Mouse (Mus musculus): Measurements from ENCODE around the gene Wwc1. TPM values are rescaled to one million over a fixed set of nuclear protein-coding genes. Genes with fewer than 3 reads are reported as not detected.

Gene Wwc1
- polyA plus RNA-seq, 1 experiment from 2014 or later, result 2.1 TPM

GRCm38 (mm10) chr11:35837156-35838126 lies 142.9 kb downstream of the Wwc1 start:
- H3K4me2 ChIP-seq (ENCODE audit: low read depth, severe bottlenecking), result peak overlapping the region; percentile 45
- H3K9me3 ChIP-seq (ENCODE audit: control insufficient read depth, low read length), result no peaks in the 10 kb centered on the region
- no peak overlapping the region for H3K4me3 ChIP-seq (ENCODE audit: low read depth, low read length)
- H3K27ac ChIP-seq (replicated peaks; ENCODE audit: low read depth, low read length), result no peak overlapping the region
- H3K9ac ChIP-seq (ENCODE audit: low read length), result no peak overlapping the region
- H3K36me3 ChIP-seq (ENCODE audit: control insufficient read depth, insufficient read depth, low read length), result no peaks in the 10 kb centered on the region; the same call in 1 of the 2 replicates
- DNase-seq (ENCODE audit: low spot score), result no peak
- no peak for ATAC-seq (ENCODE audit: insufficient number of reproducible peaks, low FRiP score, low TSS enrichment, low read depth)
- WGBS, result 78% methylated on average over 5 of the region's 5 CpGs
- H3K4me1 ChIP-seq (ENCODE audit: control insufficient read depth, insufficient read depth, low read length), result 0 out of 2 replicates have a peak, but pooled peaks cover 4% of the 10 kb centered on the region
- H3K27me3 ChIP-seq (ENCODE audit: control insufficient read depth, insufficient read depth, low read length), result no peaks in the 10 kb centered on the region

- Histone ChIP-seq H3K4me1 (ENCODE audit: control insufficient read depth, insufficient read depth, low read length) (0 out of 2 replicates have a peak, but pooled peaks cover 4% of the 10 kb centered on the region), H3K36me3 (ENCODE audit: control insufficient read depth, insufficient read depth, low read length) (peaks cover 3% of the 10 kb centered on the region; the same call in 1 of the 2 replicates), H3K4me3 (ENCODE audit: low read depth, low read length) (peak within 1 kb of the TSS; percentile 99), H3K9ac (ENCODE audit: low read length) (peak within 1 kb of the TSS; percentile 86), H3K27ac (replicated peaks; ENCODE audit: low read depth, low read length) (no peak within 1 kb of the TSS), H3K9me3 (ENCODE audit: control insufficient read depth, low read length) (no peaks in the 10 kb centered on the region), H3K27me3 (ENCODE audit: control insufficient read depth, insufficient read depth, low read length) (no peaks in the 10 kb centered on the region), H3K4me2 (ENCODE audit: low read depth, severe bottlenecking) (peak within 1 kb of the TSS; percentile 57)
- ATAC-seq (ENCODE audit: insufficient number of reproducible peaks, low FRiP score, low TSS enrichment, low read depth) (peak; percentile 57; the same call in 1 of the 2 replicates), DNase-seq (ENCODE audit: low spot score) (peak; percentile 96)
- WGBS, result 2% methylated on average over 46 of the region's 46 CpGs
Observed at GRCm38 (mm10) chr11:35834022-35834760, 146.1 kb downstream of the Wwc1 start, which contains the start of gene Rars. Gene Rars (minus strand): TSS chr11:35834506.

GRCm38 (mm10) chr11:35833270-35833669 lies 147.1 kb downstream of the Wwc1 start:
- H3K27me3 ChIP-seq (ENCODE audit: control insufficient read depth, insufficient read depth, low read length), result no peaks in the 10 kb centered on the region
- H3K9me3 ChIP-seq (ENCODE audit: control insufficient read depth, low read length), result no peaks in the 10 kb centered on the region
- ATAC-seq (ENCODE audit: insufficient number of reproducible peaks, low FRiP score, low TSS enrichment, low read depth) (no peak), DNase-seq (ENCODE audit: low spot score) (no peak)
- no peak overlapping the region for H3K27ac ChIP-seq (replicated peaks; ENCODE audit: low read depth, low read length)
- no peak overlapping the region for H3K9ac ChIP-seq (ENCODE audit: low read length)
- H3K4me2 ChIP-seq (ENCODE audit: low read depth, severe bottlenecking), result peak overlapping the region; percentile 57
- 0 out of 2 replicates have a peak, but pooled peaks cover 4% of the 10 kb centered on the region for H3K4me1 ChIP-seq (ENCODE audit: control insufficient read depth, insufficient read depth, low read length)
- 86% methylated on average over 6 of the region's 6 CpGs for WGBS
- H3K36me3 ChIP-seq (ENCODE audit: control insufficient read depth, insufficient read depth, low read length), result peaks cover 3% of the 10 kb centered on the region; the same call in 1 of the 2 replicates
- peak overlapping the region; percentile 99 for H3K4me3 ChIP-seq (ENCODE audit: low read depth, low read length)

GRCm38 (mm10) chr11:35832139-35832538 lies 148.2 kb downstream of the Wwc1 start:
- no peak for ATAC-seq (ENCODE audit: insufficient number of reproducible peaks, low FRiP score, low TSS enrichment, low read depth)
- WGBS, result 82% methylated on average over 4 of the region's 4 CpGs
- H3K36me3 ChIP-seq (ENCODE audit: control insufficient read depth, insufficient read depth, low read length), result peaks cover 5% of the 10 kb centered on the region; the same call in 1 of the 2 replicates

GRCm38 (mm10) chr11:35827714-35828113 lies 152.6 kb downstream of the Wwc1 start:
- H3K4me3 ChIP-seq (ENCODE audit: low read depth, low read length), result no peak overlapping the region
- H3K27ac ChIP-seq (replicated peaks; ENCODE audit: low read depth, low read length), result no peak overlapping the region
- no peak for ATAC-seq (ENCODE audit: insufficient number of reproducible peaks, low FRiP score, low TSS enrichment, low read depth)
- no peak overlapping the region for H3K4me2 ChIP-seq (ENCODE audit: low read depth, severe bottlenecking)
- H3K36me3 ChIP-seq (ENCODE audit: control insufficient read depth, insufficient read depth, low read length), result peaks cover 12% of the 10 kb centered on the region; the same call in 1 of the 2 replicates
- H3K27me3 ChIP-seq (ENCODE audit: control insufficient read depth, insufficient read depth, low read length), result no peaks in the 10 kb centered on the region
- H3K4me1 ChIP-seq (ENCODE audit: control insufficient read depth, insufficient read depth, low read length), result no peaks in the 10 kb centered on the region
- 94% methylated on average over 6 of the region's 6 CpGs for WGBS
- no peaks in the 10 kb centered on the region for H3K9me3 ChIP-seq (ENCODE audit: control insufficient read depth, low read length)
- DNase-seq (ENCODE audit: low spot score), result no peak
- H3K9ac ChIP-seq (ENCODE audit: low read length), result no peak overlapping the region

More at GRCm38 (mm10) chr11:35832139-35832538, 148.2 kb downstream of the Wwc1 start:
- H3K27me3 ChIP-seq (ENCODE audit: control insufficient read depth, insufficient read depth, low read length), result no peaks in the 10 kb centered on the region
- no peaks in the 10 kb centered on the region for H3K9me3 ChIP-seq (ENCODE audit: control insufficient read depth, low read length)
- no peak overlapping the region for H3K4me2 ChIP-seq (ENCODE audit: low read depth, severe bottlenecking)
- 0 out of 2 replicates have a peak, but pooled peaks cover 4% of the 10 kb centered on the region for H3K4me1 ChIP-seq (ENCODE audit: control insufficient read depth, insufficient read depth, low read length)
- no peak overlapping the region for H3K9ac ChIP-seq (ENCODE audit: low read length)
- no peak for DNase-seq (ENCODE audit: low spot score)
- H3K4me3 ChIP-seq (ENCODE audit: low read depth, low read length), result no peak overlapping the region
- no peak overlapping the region for H3K27ac ChIP-seq (replicated peaks; ENCODE audit: low read depth, low read length)

- no peaks in the 10 kb centered on the region for H3K9me3 ChIP-seq (ENCODE audit: control insufficient read depth, low read length)
- WGBS, result 91% methylated on average over 12 of the region's 12 CpGs
- ATAC-seq (ENCODE audit: insufficient number of reproducible peaks, low FRiP score, low TSS enrichment, low read depth) (no peak), DNase-seq (ENCODE audit: low spot score) (no peak)
- no peaks in the 10 kb centered on the region for H3K27me3 ChIP-seq (ENCODE audit: control insufficient read depth, insufficient read depth, low read length)
- no peak overlapping the region for H3K4me3 ChIP-seq (ENCODE audit: low read depth, low read length)
- H3K4me1 ChIP-seq (ENCODE audit: control insufficient read depth, insufficient read depth, low read length), result no peaks in the 10 kb centered on the region
- H3K36me3 ChIP-seq (ENCODE audit: control insufficient read depth, insufficient read depth, low read length), result peaks cover 18% of the 10 kb centered on the region
- no peak overlapping the region for H3K4me2 ChIP-seq (ENCODE audit: low read depth, severe bottlenecking)
- H3K27ac ChIP-seq (replicated peaks; ENCODE audit: low read depth, low read length), result no peak overlapping the region
- H3K9ac ChIP-seq (ENCODE audit: low read length), result no peak overlapping the region
Observed at GRCm38 (mm10) chr11:35816316-35816715, 164.0 kb downstream of the Wwc1 start.

GRCm38 (mm10) chr11:35811458-35811857 lies 168.9 kb downstream of the Wwc1 start:
- Histone ChIP-seq H3K9me3 (ENCODE audit: control insufficient read depth, low read length) (no peaks in the 10 kb centered on the region), H3K4me2 (ENCODE audit: low read depth, severe bottlenecking) (no peak overlapping the region), H3K4me3 (ENCODE audit: low read depth, low read length) (no peak overlapping the region), H3K36me3 (ENCODE audit: control insufficient read depth, insufficient read depth, low read length) (peaks cover 19% of the 10 kb centered on the region), H3K4me1 (ENCODE audit: control insufficient read depth, insufficient read depth, low read length) (no peaks in the 10 kb centered on the region), H3K27me3 (ENCODE audit: control insufficient read depth, insufficient read depth, low read length) (no peaks in the 10 kb centered on the region), H3K9ac (ENCODE audit: low read length) (no peak overlapping the region), H3K27ac (replicated peaks; ENCODE audit: low read depth, low read length) (no peak overlapping the region)
- no peak for ATAC-seq (ENCODE audit: insufficient number of reproducible peaks, low FRiP score, low TSS enrichment, low read depth)
- DNase-seq (ENCODE audit: low spot score), result no peak
- 84% methylated on average over 10 of the region's 10 CpGs for WGBS

GRCm38 (mm10) chr11:35801332-35801731 lies 179.0 kb downstream of the Wwc1 start:
- 76% methylated on average over 5 of the region's 5 CpGs for WGBS
- H3K27me3 ChIP-seq (ENCODE audit: control insufficient read depth, insufficient read depth, low read length), result peaks cover 25% of the 10 kb centered on the region
- H3K4me2 ChIP-seq (ENCODE audit: low read depth, severe bottlenecking), result no peak overlapping the region
- ATAC-seq (ENCODE audit: insufficient number of reproducible peaks, low FRiP score, low TSS enrichment, low read depth) (no peak), DNase-seq (ENCODE audit: low spot score) (no peak)
- H3K4me1 ChIP-seq (ENCODE audit: control insufficient read depth, insufficient read depth, low read length), result peaks cover 5% of the 10 kb centered on the region; the same call in 1 of the 2 replicates
- no peaks in the 10 kb centered on the region for H3K9me3 ChIP-seq (ENCODE audit: control insufficient read depth, low read length)
- H3K27ac ChIP-seq (replicated peaks; ENCODE audit: low read depth, low read length), result no peak overlapping the region
- no peaks in the 10 kb centered on the region for H3K36me3 ChIP-seq (ENCODE audit: control insufficient read depth, insufficient read depth, low read length)
- no peak overlapping the region for H3K9ac ChIP-seq (ENCODE audit: low read length)
- H3K4me3 ChIP-seq (ENCODE audit: low read depth, low read length), result no peak overlapping the region
